Mouse (Mus musculus): ENCODE measurements around the gene Nrn1. TPM values are rescaled to one million over a fixed set of nuclear protein-coding genes. Genes with fewer than 3 reads are reported as not detected.

Gene Nrn1
- polyA plus RNA-seq (2016; fragmentation: Nextera tagmentation; extraction: Ambion mirVana) = 61.5 and 71.1 TPM in 2 replicates

- Histone ChIP-seq H3K27ac (replicated peaks) (peak within 1 kb of the TSS; percentile 92), H3K36me3 (no peaks in the 10 kb centered on the region), H3K4me2 (replicated peaks) (peak within 1 kb of the TSS; percentile 68), H3K4me1 (peaks cover 15% of the 10 kb centered on the region; the same call in 1 of the 2 replicates), H3K4me3 (peak within 1 kb of the TSS; percentile 44), H3K27me3 (peaks cover 66% of the 10 kb centered on the region), H3K9ac (replicated peaks) (peak within 1 kb of the TSS; percentile 70), H3K9me3 (no peaks in the 10 kb centered on the region)
- WGBS = under 1% methylated on average over 50 of the region's 50 CpGs
- ATAC-seq (ENCODE audit: low FRiP score, low read depth) = no peak
These were observed at the start of gene Nrn1 for GRCm38 (mm10) chr13:36734731-36735571. Gene Nrn1, minus strand, starts transcription at chr13:36735131.

GRCm38 (mm10) chr13:36779626-36780025 lies 44.7 kb upstream of the Nrn1 start:
- Histone ChIP-seq H3K9me3 (no peaks in the 10 kb centered on the region), H3K36me3 (no peaks in the 10 kb centered on the region), H3K4me1 (no peaks in the 10 kb centered on the region), H3K27ac (replicated peaks) (no peak overlapping the region), H3K4me3 (no peak overlapping the region), H3K27me3 (no peaks in the 10 kb centered on the region), H3K4me2 (replicated peaks) (no peak overlapping the region), H3K9ac (replicated peaks) (no peak overlapping the region)
- WGBS = 74% methylated on average over 5 of the region's 5 CpGs
- ATAC-seq (ENCODE audit: low FRiP score, low read depth) = no peak

GRCm38 (mm10) chr13:36766801-36767200 lies 31.9 kb upstream of the Nrn1 start:
- no peak overlapping the region for H3K9ac ChIP-seq (replicated peaks)
- H3K4me1 ChIP-seq = no peaks in the 10 kb centered on the region
- no peaks in the 10 kb centered on the region for H3K27me3 ChIP-seq
- no peak overlapping the region for H3K27ac ChIP-seq (replicated peaks)
- no peaks in the 10 kb centered on the region for H3K36me3 ChIP-seq
- no peak overlapping the region for H3K4me3 ChIP-seq
- 51% methylated on average over 2 of the region's 2 CpGs for WGBS
- ATAC-seq (ENCODE audit: low FRiP score, low read depth) = no peak
- no peaks in the 10 kb centered on the region for H3K9me3 ChIP-seq
- H3K4me2 ChIP-seq (replicated peaks) = no peak overlapping the region

GRCm38 (mm10) chr13:36751861-36752260 lies 16.9 kb upstream of the Nrn1 start:
- Histone ChIP-seq H3K9ac (replicated peaks) (no peak overlapping the region), H3K9me3 (no peaks in the 10 kb centered on the region), H3K4me1 (peaks cover 3% of the 10 kb centered on the region; the same call in 1 of the 2 replicates), H3K27me3 (no peaks in the 10 kb centered on the region), H3K27ac (replicated peaks) (no peak overlapping the region), H3K4me2 (replicated peaks) (no peak overlapping the region), H3K4me3 (no peak overlapping the region), H3K36me3 (no peaks in the 10 kb centered on the region)
- no peak for ATAC-seq (ENCODE audit: low FRiP score, low read depth)
- WGBS = 56% methylated on average over 3 of the region's 3 CpGs

GRCm38 (mm10) chr13:36750056-36750455 lies 15.1 kb upstream of the Nrn1 start:
- H3K4me3 ChIP-seq = no peak overlapping the region
- 89% methylated on average over 2 of the region's 2 CpGs for WGBS
- ATAC-seq (ENCODE audit: low FRiP score, low read depth) = no peak
- H3K36me3 ChIP-seq = no peaks in the 10 kb centered on the region
- no peak overlapping the region for H3K27ac ChIP-seq (replicated peaks)
- no peak overlapping the region for H3K4me2 ChIP-seq (replicated peaks)
- no peaks in the 10 kb centered on the region for H3K9me3 ChIP-seq
- no peak overlapping the region for H3K9ac ChIP-seq (replicated peaks)
- no peaks in the 10 kb centered on the region for H3K27me3 ChIP-seq
- peaks cover 3% of the 10 kb centered on the region; the same call in 1 of the 2 replicates for H3K4me1 ChIP-seq

- WGBS = 10% methylated on average over 9 of the region's 9 CpGs
- Histone ChIP-seq H3K9ac (replicated peaks) (peak overlapping the region; percentile 50; the same call in 1 of the 2 replicates), H3K9me3 (no peaks in the 10 kb centered on the region), H3K36me3 (no peaks in the 10 kb centered on the region), H3K27ac (replicated peaks) (peak overlapping the region; percentile 92), H3K4me1 (peaks cover 15% of the 10 kb centered on the region; the same call in 1 of the 2 replicates), H3K4me3 (peak overlapping the region; percentile 44), H3K27me3 (peaks cover 51% of the 10 kb centered on the region), H3K4me2 (replicated peaks) (peak overlapping the region; percentile 68)
- ATAC-seq (ENCODE audit: low FRiP score, low read depth) = peak; percentile 35
These were observed 1.7 kb upstream of the Nrn1 start for GRCm38 (mm10) chr13:36736619-36736996.

- under 1% methylated on average over 39 of the region's 39 CpGs for WGBS
- peak overlapping the region; percentile 44 for H3K4me3 ChIP-seq
- peak; percentile 93 for ATAC-seq (ENCODE audit: low FRiP score, low read depth)
- no peaks in the 10 kb centered on the region for H3K36me3 ChIP-seq
- H3K27me3 ChIP-seq = peaks cover 56% of the 10 kb centered on the region
- H3K4me2 ChIP-seq (replicated peaks) = peak overlapping the region; percentile 68
- peaks cover 15% of the 10 kb centered on the region; the same call in 1 of the 2 replicates for H3K4me1 ChIP-seq
- peak overlapping the region; percentile 62 for H3K9ac ChIP-seq (replicated peaks)
- H3K27ac ChIP-seq (replicated peaks) = peak overlapping the region; percentile 92
- no peaks in the 10 kb centered on the region for H3K9me3 ChIP-seq
These were observed 1.1 kb upstream of the Nrn1 start for GRCm38 (mm10) chr13:36735901-36736618.

GRCm38 (mm10) chr13:36733989-36734690 lies 791 bp downstream of the Nrn1 start:
- Histone ChIP-seq H3K4me3 (peak overlapping the region; percentile 44), H3K9ac (replicated peaks) (peak overlapping the region; percentile 70), H3K36me3 (no peaks in the 10 kb centered on the region), H3K27me3 (peaks cover 74% of the 10 kb centered on the region), H3K27ac (replicated peaks) (peak overlapping the region; percentile 92), H3K4me2 (replicated peaks) (peak overlapping the region; percentile 68), H3K9me3 (no peaks in the 10 kb centered on the region), H3K4me1 (peaks cover 15% of the 10 kb centered on the region; the same call in 1 of the 2 replicates)
- ATAC-seq (ENCODE audit: low FRiP score, low read depth) = no peak
- WGBS = under 1% methylated on average over 22 of the region's 26 CpGs

- H3K4me2 ChIP-seq (replicated peaks) = peak overlapping the region; percentile 68
- H3K27ac ChIP-seq (replicated peaks) = peak overlapping the region; percentile 92
- H3K9ac ChIP-seq (replicated peaks) = peak overlapping the region; percentile 70
- 1% methylated on average over 10 of the region's 10 CpGs for WGBS
- H3K4me3 ChIP-seq = peak overlapping the region; percentile 44
- no peaks in the 10 kb centered on the region for H3K36me3 ChIP-seq
- no peak for ATAC-seq (ENCODE audit: low FRiP score, low read depth)
- H3K27me3 ChIP-seq = peaks cover 80% of the 10 kb centered on the region
- no peaks in the 10 kb centered on the region for H3K9me3 ChIP-seq
- peaks cover 15% of the 10 kb centered on the region; the same call in 1 of the 2 replicates for H3K4me1 ChIP-seq
These were observed 1.4 kb downstream of the Nrn1 start for GRCm38 (mm10) chr13:36733566-36733965.

- Histone ChIP-seq H3K27ac (replicated peaks) (peak overlapping the region; percentile 92), H3K4me3 (peak overlapping the region; percentile 44), H3K4me2 (replicated peaks) (peak overlapping the region; percentile 51), H3K9ac (replicated peaks) (peak overlapping the region; percentile 70), H3K27me3 (peaks cover 84% of the 10 kb centered on the region), H3K4me1 (peaks cover 15% of the 10 kb centered on the region; the same call in 1 of the 2 replicates), H3K9me3 (no peaks in the 10 kb centered on the region), H3K36me3 (no peaks in the 10 kb centered on the region)
- no peak for ATAC-seq (ENCODE audit: low FRiP score, low read depth)
- 5% methylated on average over 6 of the region's 6 CpGs for WGBS
These were observed 1.9 kb downstream of the Nrn1 start for GRCm38 (mm10) chr13:36732891-36733490.

- H3K9ac ChIP-seq (replicated peaks) = peak overlapping the region; percentile 70
- H3K27me3 ChIP-seq = peaks cover 86% of the 10 kb centered on the region
- peak overlapping the region; percentile 92 for H3K27ac ChIP-seq (replicated peaks)
- H3K4me3 ChIP-seq = peak overlapping the region; percentile 44
- H3K4me1 ChIP-seq = peaks cover 21% of the 10 kb centered on the region
- no peaks in the 10 kb centered on the region for H3K36me3 ChIP-seq
- no peak for ATAC-seq (ENCODE audit: low FRiP score, low read depth)
- H3K9me3 ChIP-seq = no peaks in the 10 kb centered on the region
- H3K4me2 ChIP-seq (replicated peaks) = peak overlapping the region; percentile 51
- WGBS = under 1% methylated on average over 23 of the region's 23 CpGs
These were observed 2.9 kb downstream of the Nrn1 start for GRCm38 (mm10) chr13:36731931-36732461.

Measured in midbrain, embryonic 12.5 days (tissue).